Mouse (Mus musculus): ENCODE results near the gene Agap1. TPM values are rescaled to one million over a fixed set of nuclear protein-coding genes. Genes with fewer than 3 reads are reported as not detected.

Agap1 gene
- polyA plus RNA-seq, 1 experiment from 2014 or later, result 17.9 TPM

GRCm38 (mm10) chr1:89566578-89567488 is 112.2 kb downstream of the Agap1 start:
- H3K4me1 ChIP-seq (replicated peaks; ENCODE audit: control insufficient read depth, insufficient read depth, low read length), result peaks cover 18% of the 10 kb centered on the region
- no peaks in the 10 kb centered on the region for H3K36me3 ChIP-seq (ENCODE audit: control insufficient read depth, insufficient read depth, low read length)
- no peak overlapping the region for H3K9ac ChIP-seq (ENCODE audit: low read length)
- no peak for DNase-seq (ENCODE audit: low spot score)
- H3K9me3 ChIP-seq (ENCODE audit: control insufficient read depth, low read length), result no peaks in the 10 kb centered on the region
- no peak overlapping the region for H3K4me2 ChIP-seq (ENCODE audit: low read length)
- no peak for ATAC-seq (replicated peaks; ENCODE audit: low FRiP score, low TSS enrichment, low read depth)
- no peak overlapping the region for H3K4me3 ChIP-seq (ENCODE audit: low read depth, low read length)
- H3K27ac ChIP-seq (ENCODE audit: low read depth), result no peak overlapping the region
- no peaks in the 10 kb centered on the region for H3K27me3 ChIP-seq (replicated peaks; ENCODE audit: control insufficient read depth, insufficient read depth, low read length)
- 32% methylated on average over 9 of the region's 9 CpGs for WGBS

GRCm38 (mm10) chr1:89568546-89569405 is 114.2 kb downstream of the Agap1 start:
- H3K9ac ChIP-seq (ENCODE audit: low read length), result no peak overlapping the region
- WGBS, result 54% methylated on average over 6 of the region's 6 CpGs
- no peak overlapping the region for H3K27ac ChIP-seq (ENCODE audit: low read depth)
- no peaks in the 10 kb centered on the region for H3K27me3 ChIP-seq (replicated peaks; ENCODE audit: control insufficient read depth, insufficient read depth, low read length)
- no peak for DNase-seq (ENCODE audit: low spot score)
- H3K9me3 ChIP-seq (ENCODE audit: control insufficient read depth, low read length), result no peaks in the 10 kb centered on the region
- no peak for ATAC-seq (replicated peaks; ENCODE audit: low FRiP score, low TSS enrichment, low read depth)
- no peak overlapping the region for H3K4me3 ChIP-seq (ENCODE audit: low read depth, low read length)
- H3K4me1 ChIP-seq (replicated peaks; ENCODE audit: control insufficient read depth, insufficient read depth, low read length), result peaks cover 18% of the 10 kb centered on the region
- H3K36me3 ChIP-seq (ENCODE audit: control insufficient read depth, insufficient read depth, low read length), result no peaks in the 10 kb centered on the region
- no peak overlapping the region for H3K4me2 ChIP-seq (ENCODE audit: low read length)

- H3K36me3 ChIP-seq (ENCODE audit: control insufficient read depth, insufficient read depth, low read length), result no peaks in the 10 kb centered on the region
- peaks cover 24% of the 10 kb centered on the region for H3K4me1 ChIP-seq (replicated peaks; ENCODE audit: control insufficient read depth, insufficient read depth, low read length)
- H3K9ac ChIP-seq (ENCODE audit: low read length), result no peak overlapping the region
- H3K4me3 ChIP-seq (ENCODE audit: low read depth, low read length), result no peak overlapping the region
- H3K27me3 ChIP-seq (replicated peaks; ENCODE audit: control insufficient read depth, insufficient read depth, low read length), result no peaks in the 10 kb centered on the region
- no peak overlapping the region for H3K27ac ChIP-seq (ENCODE audit: low read depth)
- no peak for DNase-seq (ENCODE audit: low spot score)
- H3K9me3 ChIP-seq (ENCODE audit: control insufficient read depth, low read length), result no peaks in the 10 kb centered on the region
- no peak for ATAC-seq (replicated peaks; ENCODE audit: low FRiP score, low TSS enrichment, low read depth)
- H3K4me2 ChIP-seq (ENCODE audit: low read length), result no peak overlapping the region
- WGBS, result 74% methylated on average over 4 of the region's 4 CpGs
These were observed 116.1 kb downstream of the Agap1 start for GRCm38 (mm10) chr1:89570522-89571299.

GRCm38 (mm10) chr1:89573486-89573885 is 118.9 kb downstream of the Agap1 start:
- no peaks in the 10 kb centered on the region for H3K9me3 ChIP-seq (ENCODE audit: control insufficient read depth, low read length)
- H3K4me3 ChIP-seq (ENCODE audit: low read depth, low read length), result no peak overlapping the region
- no peaks in the 10 kb centered on the region for H3K36me3 ChIP-seq (ENCODE audit: control insufficient read depth, insufficient read depth, low read length)
- DNase-seq (ENCODE audit: low spot score), result no peak
- H3K4me1 ChIP-seq (replicated peaks; ENCODE audit: control insufficient read depth, insufficient read depth, low read length), result peaks cover 33% of the 10 kb centered on the region
- no peak overlapping the region for H3K9ac ChIP-seq (ENCODE audit: low read length)
- no peak for ATAC-seq (replicated peaks; ENCODE audit: low FRiP score, low TSS enrichment, low read depth)
- H3K4me2 ChIP-seq (ENCODE audit: low read length), result no peak overlapping the region
- no peak overlapping the region for H3K27ac ChIP-seq (ENCODE audit: low read depth)
- WGBS, result 94% methylated on average over 4 of the region's 4 CpGs
- no peaks in the 10 kb centered on the region for H3K27me3 ChIP-seq (replicated peaks; ENCODE audit: control insufficient read depth, insufficient read depth, low read length)

GRCm38 (mm10) chr1:89574941-89575890 is 120.6 kb downstream of the Agap1 start:
- Histone ChIP-seq H3K27ac (ENCODE audit: low read depth) (no peak overlapping the region), H3K4me1 (replicated peaks; ENCODE audit: control insufficient read depth, insufficient read depth, low read length) (peaks cover 26% of the 10 kb centered on the region), H3K9ac (ENCODE audit: low read length) (no peak overlapping the region), H3K4me3 (ENCODE audit: low read depth, low read length) (no peak overlapping the region), H3K4me2 (ENCODE audit: low read length) (no peak overlapping the region), H3K36me3 (ENCODE audit: control insufficient read depth, insufficient read depth, low read length) (no peaks in the 10 kb centered on the region), H3K9me3 (ENCODE audit: control insufficient read depth, low read length) (no peaks in the 10 kb centered on the region), H3K27me3 (replicated peaks; ENCODE audit: control insufficient read depth, insufficient read depth, low read length) (no peaks in the 10 kb centered on the region)
- no peak for ATAC-seq (replicated peaks; ENCODE audit: low FRiP score, low TSS enrichment, low read depth)
- WGBS, result 71% methylated on average over 7 of the region's 7 CpGs
- no peak for DNase-seq (ENCODE audit: low spot score)

GRCm38 (mm10) chr1:89576174-89576890 is 121.7 kb downstream of the Agap1 start:
- no peak for DNase-seq (ENCODE audit: low spot score)
- H3K36me3 ChIP-seq (ENCODE audit: control insufficient read depth, insufficient read depth, low read length), result no peaks in the 10 kb centered on the region
- H3K9ac ChIP-seq (ENCODE audit: low read length), result no peak overlapping the region
- no peaks in the 10 kb centered on the region for H3K9me3 ChIP-seq (ENCODE audit: control insufficient read depth, low read length)
- peak overlapping the region; percentile 86; the same call in 1 of the 2 replicates for H3K27ac ChIP-seq (ENCODE audit: low read depth)
- no peak overlapping the region for H3K4me3 ChIP-seq (ENCODE audit: low read depth, low read length)
- ATAC-seq (replicated peaks; ENCODE audit: low FRiP score, low TSS enrichment, low read depth), result no peak
- peaks cover 23% of the 10 kb centered on the region for H3K4me1 ChIP-seq (replicated peaks; ENCODE audit: control insufficient read depth, insufficient read depth, low read length)
- no peaks in the 10 kb centered on the region; the same call in 1 of the 2 replicates for H3K27me3 ChIP-seq (replicated peaks; ENCODE audit: control insufficient read depth, insufficient read depth, low read length)
- H3K4me2 ChIP-seq (ENCODE audit: low read length), result peak overlapping the region; percentile 31
- 65% methylated on average over 7 of the region's 7 CpGs for WGBS

GRCm38 (mm10) chr1:89576985-89577384 is 122.4 kb downstream of the Agap1 start:
- H3K36me3 ChIP-seq (ENCODE audit: control insufficient read depth, insufficient read depth, low read length), result no peaks in the 10 kb centered on the region
- H3K4me3 ChIP-seq (ENCODE audit: low read depth, low read length), result no peak overlapping the region
- peak overlapping the region; percentile 31 for H3K4me2 ChIP-seq (ENCODE audit: low read length)
- 13% methylated on average over 4 of the region's 4 CpGs for WGBS
- H3K27ac ChIP-seq (ENCODE audit: low read depth), result peak overlapping the region; percentile 86
- H3K27me3 ChIP-seq (replicated peaks; ENCODE audit: control insufficient read depth, insufficient read depth, low read length), result peaks cover 6% of the 10 kb centered on the region; the same call in 1 of the 2 replicates
- H3K4me1 ChIP-seq (replicated peaks; ENCODE audit: control insufficient read depth, insufficient read depth, low read length), result peaks cover 28% of the 10 kb centered on the region
- H3K9ac ChIP-seq (ENCODE audit: low read length), result 0 out of 2 replicates have a peak overlapping the region, but pooled peaks have one; percentile 22
- DNase-seq (ENCODE audit: low spot score) (peak; percentile 81), ATAC-seq (replicated peaks; ENCODE audit: low FRiP score, low TSS enrichment, low read depth) (0 out of 2 replicates have a peak, but pooled peaks have one; percentile 26)
- H3K9me3 ChIP-seq (ENCODE audit: control insufficient read depth, low read length), result no peaks in the 10 kb centered on the region

Measured in intestine, embryonic 14.5 days (tissue).